Mouse (Mus musculus): ENCODE results near the gene Acox2.

Acox2 gene

DNA sequence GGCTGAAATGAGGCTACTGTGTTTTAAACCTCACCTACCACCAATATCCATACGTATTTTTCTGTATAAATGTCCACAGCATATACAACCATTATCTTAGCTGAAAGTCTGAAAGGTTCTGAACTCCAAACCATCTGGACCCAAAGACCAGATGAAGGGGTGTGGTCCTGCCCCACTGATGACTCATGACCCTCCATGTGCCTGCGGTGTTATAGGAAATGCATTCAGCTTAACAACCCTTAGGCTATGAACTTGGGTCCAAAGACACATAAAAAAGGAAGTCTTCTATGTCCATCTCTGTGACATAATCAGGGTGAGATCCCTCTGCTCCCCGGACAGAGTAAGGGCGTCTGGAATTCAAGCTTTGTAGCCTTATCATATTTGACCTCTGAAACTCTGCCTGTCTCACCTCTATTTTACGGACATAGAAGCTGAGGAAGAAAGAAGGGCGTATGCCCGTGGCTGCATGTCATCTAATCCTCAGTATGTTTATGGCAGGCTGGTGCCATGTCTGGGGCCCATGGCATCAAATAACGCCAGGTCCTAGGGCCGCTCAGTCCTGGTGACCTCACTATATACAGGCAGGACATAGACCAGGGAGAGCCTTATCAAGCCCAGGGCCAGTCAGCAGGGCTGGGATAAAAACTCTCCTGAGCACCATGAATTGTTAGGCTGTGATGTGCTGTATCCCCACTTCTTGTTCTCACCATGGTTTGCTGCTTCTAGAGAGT is 8.8 kb downstream of the Acox2 start:
- no peak for DNase-seq (ENCODE audit: low read depth in 1 of 2, low spot score in 2 of 2)

- DNase-seq (ENCODE audit: low read depth in 1 of 2, low spot score in 2 of 2), result no peak
These were observed 9.9 kb downstream of the Acox2 start for GRCm38 (mm10) chr14:8249206-8249605.

GRCm38 (mm10) chr14:8246878-8247277 is 12.3 kb downstream of the Acox2 start:
- no peak for DNase-seq (ENCODE audit: low read depth in 1 of 2, low spot score in 2 of 2)

GRCm38 (mm10) chr14:8244211-8244611 is 14.9 kb downstream of the Acox2 start:
- no peak for DNase-seq (ENCODE audit: low read depth in 1 of 2, low spot score in 2 of 2)

- DNase-seq (ENCODE audit: low read depth in 1 of 2, low spot score in 2 of 2), result no peak
These were observed 15.8 kb downstream of the Acox2 start for GRCm38 (mm10) chr14:8243136-8243888.

DNA sequence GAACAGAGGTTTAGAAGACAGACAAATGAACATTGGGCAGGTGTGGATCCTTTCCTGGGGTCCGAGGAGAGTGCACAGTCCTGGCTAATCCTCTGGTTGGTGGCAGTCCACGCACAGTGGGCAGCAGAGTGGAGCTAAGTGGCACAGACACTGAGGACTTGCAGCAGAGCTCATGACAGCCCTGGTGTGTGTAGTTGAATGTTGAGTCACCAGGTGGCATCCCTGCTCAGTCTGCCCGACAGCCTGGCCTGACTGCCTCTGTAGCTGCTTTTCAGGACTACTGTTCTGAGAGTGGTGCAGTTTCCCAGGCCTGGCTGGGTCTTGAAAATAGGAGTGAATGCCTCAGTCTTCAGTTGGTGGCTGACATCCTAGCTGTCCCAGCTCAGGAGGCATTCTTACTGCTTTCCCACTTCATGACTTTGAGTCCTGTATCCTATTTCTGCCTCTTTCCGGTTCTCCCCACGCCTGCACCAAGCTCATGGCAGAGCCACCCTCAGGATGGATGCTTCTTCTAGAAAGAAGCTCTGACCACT is 16.7 kb downstream of the Acox2 start:
- DNase-seq (ENCODE audit: low read depth in 1 of 2, low spot score in 2 of 2), result no peak

DNA sequence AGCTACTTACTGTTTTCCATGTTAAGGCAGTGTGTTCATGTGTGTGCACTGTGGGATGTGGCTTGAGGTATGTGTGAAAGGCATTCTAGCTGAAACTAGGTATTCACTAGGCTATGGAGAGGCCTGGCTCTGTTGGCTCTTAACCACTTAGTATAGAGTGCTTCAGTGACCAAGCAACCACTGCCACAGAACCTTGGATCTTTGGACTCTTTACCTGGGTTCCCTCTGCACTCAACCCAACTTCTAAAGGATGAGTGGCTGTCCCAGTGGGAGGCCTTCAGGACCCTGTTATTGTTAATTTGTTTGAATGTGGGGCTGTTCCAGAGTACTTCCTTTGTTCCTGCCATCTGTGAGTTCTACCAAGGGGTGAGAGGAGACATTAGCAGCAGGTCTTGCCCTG is 17.3 kb downstream of the Acox2 start:
- DNase-seq (ENCODE audit: low read depth in 1 of 2, low spot score in 2 of 2), result no peak

DNA sequence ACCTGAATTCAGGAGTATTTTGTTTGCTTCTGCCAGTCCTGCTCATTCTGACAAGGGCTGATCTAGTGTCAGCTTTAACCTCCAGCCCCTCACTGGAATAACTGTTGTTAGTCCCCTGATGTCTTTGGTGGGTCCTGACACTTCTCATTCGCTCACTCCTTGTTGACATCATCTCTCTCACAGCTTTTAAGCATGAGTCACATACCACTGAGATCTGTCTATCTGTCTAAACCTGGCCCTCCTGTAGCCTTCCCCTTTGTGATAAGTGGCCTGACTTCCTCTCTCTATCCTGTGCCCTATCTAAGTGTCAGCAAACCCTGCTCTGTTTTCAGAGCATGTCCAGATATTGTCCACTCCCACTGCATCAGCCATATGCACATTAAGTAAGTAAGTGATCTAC is 25.9 kb downstream of the Acox2 start:
- DNase-seq (ENCODE audit: low read depth in 1 of 2, low spot score in 2 of 2), result no peak

- no peak for DNase-seq (ENCODE audit: low read depth in 1 of 2, low spot score in 2 of 2)
These were observed 26.8 kb downstream of the Acox2 start for GRCm38 (mm10) chr14:8232155-8232910.

GRCm38 (mm10) chr14:8229367-8230019 is 29.7 kb downstream of the Acox2 start:
- no peak for DNase-seq (ENCODE audit: low read depth in 1 of 2, low spot score in 2 of 2)

DNA sequence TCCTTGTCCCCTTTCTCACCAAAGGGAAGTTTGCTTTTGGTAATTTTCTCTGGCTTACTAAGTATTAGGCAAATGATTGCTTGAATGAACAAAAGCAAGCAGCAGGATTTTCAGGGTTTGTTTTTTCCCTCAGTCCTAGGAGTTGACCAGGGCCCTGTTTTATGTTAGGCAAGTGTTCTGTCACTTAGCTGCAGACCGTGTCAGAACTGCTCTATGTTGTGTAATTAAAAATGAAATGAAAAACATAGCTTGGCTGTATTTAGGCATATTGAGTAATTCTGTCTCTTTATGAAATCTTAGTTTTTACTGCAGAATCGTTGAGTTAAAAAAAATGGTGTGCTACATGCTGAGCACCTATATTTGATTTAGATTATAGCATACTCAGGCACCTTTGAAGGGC is 34.3 kb downstream of the Acox2 start:
- no peak for DNase-seq (ENCODE audit: low read depth in 1 of 2, low spot score in 2 of 2)

DNA sequence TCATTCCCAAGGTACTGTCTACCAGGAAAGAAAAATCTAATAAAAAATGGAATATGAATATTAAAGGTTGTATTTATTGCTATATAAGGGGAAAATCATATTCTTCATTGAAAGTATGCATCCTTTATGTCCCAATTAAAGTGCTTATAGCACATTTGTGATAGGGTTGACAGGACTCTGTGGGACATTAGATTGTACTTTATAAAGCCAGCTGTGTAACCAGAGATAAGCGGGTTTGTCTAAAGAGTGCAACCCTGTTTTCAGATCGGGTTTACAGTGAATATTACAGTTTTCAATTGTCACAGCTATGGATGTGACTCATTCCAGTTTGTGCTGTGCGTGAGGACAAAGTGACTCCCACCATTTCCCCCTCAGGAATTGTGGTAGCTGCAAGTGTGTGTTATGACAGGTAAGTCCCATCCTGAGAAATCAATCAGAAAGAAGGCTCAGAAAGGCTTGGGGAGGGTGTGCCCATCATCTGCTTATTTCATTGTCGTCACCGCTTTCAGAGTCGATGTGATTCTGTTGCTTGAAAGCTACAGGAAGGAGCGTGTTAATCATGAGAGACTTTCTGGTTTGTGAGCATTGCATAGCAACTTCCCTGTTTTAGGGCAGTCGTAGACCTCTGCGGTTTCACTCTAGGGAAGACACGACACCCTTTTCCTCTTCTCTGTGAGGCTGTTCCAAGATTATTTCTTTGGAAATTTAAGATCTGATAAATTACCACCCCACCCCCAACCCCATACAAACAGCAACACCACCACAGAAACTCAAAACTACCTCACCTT is 35.5 kb downstream of the Acox2 start:
- DNase-seq (ENCODE audit: low read depth in 1 of 2, low spot score in 2 of 2), result no peak

GRCm38 (mm10) chr14:8222561-8222960 is 36.6 kb downstream of the Acox2 start:
- no peak for DNase-seq (ENCODE audit: low read depth in 1 of 2, low spot score in 2 of 2)

- no peak for DNase-seq (ENCODE audit: low read depth in 1 of 2, low spot score in 2 of 2)
These were observed 38.2 kb downstream of the Acox2 start for GRCm38 (mm10) chr14:8220912-8221311.

DNA sequence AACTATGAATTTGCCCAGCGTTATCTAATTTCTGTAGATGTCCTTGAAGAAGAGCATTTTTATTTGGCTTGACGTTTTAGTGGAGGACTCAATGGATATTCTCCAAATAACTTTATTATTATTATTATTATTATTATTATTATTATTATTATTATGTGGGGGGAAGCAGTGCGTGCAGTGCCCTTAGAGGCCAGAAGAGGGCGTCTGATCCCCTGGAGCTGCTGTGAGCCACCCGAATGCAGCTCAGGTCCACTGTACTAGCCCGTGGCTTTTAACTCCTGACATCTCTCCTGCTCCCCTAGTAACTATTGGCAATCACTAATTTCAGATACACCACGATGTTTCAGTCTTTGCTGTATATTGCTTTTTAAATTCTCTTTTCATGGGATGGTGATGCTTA is 38.8 kb downstream of the Acox2 start:
- DNase-seq (ENCODE audit: low read depth in 1 of 2, low spot score in 2 of 2), result no peak

DNA sequence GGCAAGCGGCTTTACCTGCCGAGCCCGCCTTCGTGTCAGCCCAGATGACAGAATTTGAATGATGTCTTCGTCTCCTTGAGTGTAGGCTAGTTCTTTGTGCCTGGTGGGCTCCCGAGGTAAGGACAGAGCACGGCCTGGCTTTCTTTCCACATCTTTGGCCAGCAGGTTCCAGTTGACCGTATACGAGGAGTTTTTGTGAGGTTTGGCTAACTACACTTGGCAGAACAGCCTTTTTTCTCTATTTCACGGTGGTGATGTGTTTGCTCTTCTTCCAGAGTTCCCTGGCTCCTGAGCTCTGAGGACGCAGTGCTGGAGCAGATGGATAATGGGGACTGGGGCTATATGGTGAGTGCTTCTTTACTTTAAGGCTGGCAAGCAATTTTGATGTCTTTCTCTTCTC is 39.3 kb downstream of the Acox2 start:
- DNase-seq (ENCODE audit: low read depth in 1 of 2, low spot score in 2 of 2), result no peak

DNA sequence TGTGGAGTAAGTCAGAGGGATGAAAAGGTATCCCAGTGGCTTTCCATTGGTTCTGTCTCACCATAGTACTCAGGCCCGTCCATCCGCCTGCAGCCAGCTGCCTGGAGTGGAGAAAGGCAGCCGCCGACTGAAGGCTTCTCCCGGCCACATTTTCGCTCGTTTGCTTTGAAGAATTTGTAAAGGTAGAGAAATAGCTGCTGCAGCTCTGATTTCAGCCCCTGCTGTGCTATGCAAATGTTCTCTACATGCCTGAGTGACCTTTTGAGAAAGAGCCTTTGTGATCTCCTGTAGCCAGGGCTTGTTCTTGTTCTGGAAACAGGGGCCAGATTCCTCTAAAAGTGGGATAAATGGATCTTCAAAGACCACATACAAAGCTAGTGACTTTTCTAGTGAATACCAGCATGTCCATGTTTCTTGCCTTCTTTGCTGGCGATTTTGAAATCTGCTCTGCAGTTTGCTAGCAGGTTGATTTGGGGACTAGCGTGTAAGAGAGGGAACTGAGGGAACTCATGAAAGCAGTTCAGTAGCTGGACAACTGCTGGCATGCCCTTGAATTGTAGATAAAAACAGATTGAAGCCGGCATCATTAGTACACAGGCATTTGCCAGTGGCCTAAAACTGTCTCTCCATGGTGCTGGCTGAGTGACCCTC is 40.3 kb downstream of the Acox2 start:
- DNase-seq (ENCODE audit: low read depth in 1 of 2, low spot score in 2 of 2), result no peak

DNA sequence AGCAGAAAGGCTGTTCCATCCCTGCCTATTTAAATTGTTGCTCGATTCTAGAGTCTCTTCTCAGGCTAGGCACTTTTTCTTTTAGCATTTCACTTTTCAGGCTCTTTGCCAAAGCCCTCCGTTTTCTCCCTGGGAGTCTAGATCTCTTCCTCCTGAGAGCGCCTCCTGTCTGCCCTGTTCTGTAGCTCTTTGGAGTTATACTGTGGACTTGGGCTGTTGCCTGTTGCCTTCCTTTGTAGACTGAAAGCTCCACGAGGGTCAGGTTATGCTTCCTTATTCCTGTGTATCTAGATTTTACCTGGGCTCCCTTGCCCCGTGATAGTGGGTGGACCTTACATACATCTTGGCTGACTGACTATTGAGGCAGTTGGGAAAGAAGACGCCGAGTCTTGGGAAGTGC is 40.9 kb downstream of the Acox2 start:
- DNase-seq (ENCODE audit: low read depth in 1 of 2, low spot score in 2 of 2), result no peak

GRCm38 (mm10) chr14:8216100-8216499 is 43.1 kb downstream of the Acox2 start:
- no peak for DNase-seq (ENCODE audit: low read depth in 1 of 2, low spot score in 2 of 2)

DNA sequence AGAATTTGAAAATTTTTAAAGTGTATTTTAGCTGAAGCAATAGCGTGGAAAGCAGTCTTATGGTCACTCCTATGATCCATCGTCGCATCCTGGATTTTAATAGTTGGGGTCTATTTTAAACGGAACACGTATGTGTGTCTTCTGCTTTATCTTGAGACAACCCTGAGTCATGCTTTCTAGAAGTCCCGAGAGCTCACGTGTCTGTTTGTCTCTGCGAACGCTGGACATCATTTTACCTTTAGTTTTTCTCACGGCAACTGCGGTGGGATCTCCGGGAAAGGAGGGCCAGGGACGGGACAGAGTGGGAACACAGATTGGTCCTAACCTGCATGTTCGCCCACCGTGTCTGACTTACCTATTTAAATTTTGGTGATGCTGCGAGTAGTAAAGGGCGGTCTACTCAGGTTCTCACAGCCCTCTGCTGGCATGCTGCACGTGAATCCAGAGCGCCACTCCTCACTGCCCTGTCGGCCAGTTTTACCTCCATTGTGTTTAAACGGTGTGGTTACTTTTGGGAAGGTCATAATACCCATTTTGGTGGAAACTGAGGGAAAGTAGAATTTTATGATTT is 43.9 kb downstream of the Acox2 start:
- DNase-seq (ENCODE audit: low read depth in 1 of 2, low spot score in 2 of 2), result no peak
